Mouse (Mus musculus) left cerebral cortex, adult 2 months (tissue): Measurements from ENCODE around the gene Olfr1140. TPM values are rescaled to one million over a fixed set of nuclear protein-coding genes. Genes with fewer than 3 reads are reported as not detected.

Experiments used
- DNase-seq, 2 experiments: peaks; one replicate each; pipeline ENCODE4 v3.0.0; 2021 to 2022; ENCODE audit warnings: low spot score in 2 of 2, mixed read lengths in 1 of 2; ENCODE audit errors: extremely low spot score in 1 of 2
- H3K27ac ChIP-seq: fragments of 200-600 bp; 2 replicates; pipeline ENCODE4 v1.8.1; 2022
- H3K4me3 ChIP-seq: fragments of 200-600 bp; 2 replicates; pipeline ENCODE4 v1.8.1; 2022
- CTCF ChIP-seq: fragments of 200-600 bp; IDR thresholded peaks from 2 replicates; pipeline ENCODE4 v1.8.1; 2022; ENCODE audit warnings: antibody characterized with exemption, mild to moderate bottlenecking, moderate library complexity
- intact Hi-C: fragments of 180-260 bp; cut with DNase I; formaldehyde crosslinking; loops from one replicate; pipeline ENCODE4 v1.15.1; 2025
- long read RNA-seq, 2 experiments: library from polyadenylated mRNA; stranded (forward); transcript quantifications; one replicate each; pipeline ENCODE4 v2.0.0; 2021; ENCODE audit warnings: borderline mapping rate in 2 of 2
- total RNA-seq, 2 experiments: library from RNA; stranded (reverse); gene quantifications; 2 replicates each; pipeline ENCODE4 v1.2.3; 2021

Olfr1140 gene
- not detected for total RNA-seq
- long read RNA-seq, experiment 1: 0 reads
- long read RNA-seq, experiment 2: 0 reads

DNA sequence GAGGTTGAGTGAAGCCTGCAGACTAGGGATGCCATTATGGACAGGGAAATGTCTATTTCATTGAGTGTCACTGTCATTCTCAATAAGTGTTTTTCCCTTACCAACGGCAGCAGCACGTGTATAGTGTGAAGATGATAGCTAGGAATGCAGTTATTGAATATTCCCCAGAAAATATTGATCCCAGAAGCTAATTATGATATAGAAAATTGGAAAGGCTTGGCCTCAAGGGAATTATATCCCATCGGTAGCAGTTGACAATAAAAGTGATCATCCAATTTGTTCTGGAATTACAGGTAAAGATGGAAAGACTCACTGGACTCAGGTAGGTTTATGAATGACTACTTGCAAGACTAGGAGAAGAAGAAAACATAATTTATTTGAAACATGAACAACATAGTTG, at the start of gene Olfr1140:
Gene Olfr1140 (plus strand): TSS at position 301 of the 400 bp plus-strand sequence.
- H3K27ac ChIP-seq: no peak within 1 kb of the TSS
- TF ChIP-seq CTCF: no peak
- H3K4me3 ChIP-seq: no peak within 1 kb of the TSS
- no peak for DNase-seq
- intact Hi-C loops: no loop called here

DNA sequence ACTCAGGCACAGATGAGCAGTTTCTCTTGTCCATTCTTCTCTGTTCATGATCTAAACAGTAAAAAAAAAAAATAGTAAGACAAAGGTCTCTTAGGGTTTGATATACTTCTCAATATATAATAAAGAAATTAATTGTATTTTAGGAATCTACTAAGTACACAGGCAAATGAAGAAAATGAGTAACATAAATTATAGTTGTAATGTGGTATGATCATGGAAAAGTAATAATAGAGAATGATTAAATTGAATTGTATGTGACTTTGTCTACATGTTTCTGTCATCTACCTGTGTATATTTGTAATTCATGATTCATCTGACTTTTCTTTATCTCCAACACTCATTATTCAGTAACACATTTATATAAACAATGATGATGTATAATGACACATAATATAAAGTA, 49.7 kb upstream of the Olfr1140 start, which contains the start of gene Olfr1136:
Gene Olfr1136 (minus strand): TSS at position 101 of the 400 bp plus-strand sequence.
- no peak for DNase-seq
- no peak within 1 kb of the TSS for H3K27ac ChIP-seq
- intact Hi-C loops: no loop called here
- H3K4me3 ChIP-seq: no peak within 1 kb of the TSS
- TF ChIP-seq CTCF: no peak

DNA sequence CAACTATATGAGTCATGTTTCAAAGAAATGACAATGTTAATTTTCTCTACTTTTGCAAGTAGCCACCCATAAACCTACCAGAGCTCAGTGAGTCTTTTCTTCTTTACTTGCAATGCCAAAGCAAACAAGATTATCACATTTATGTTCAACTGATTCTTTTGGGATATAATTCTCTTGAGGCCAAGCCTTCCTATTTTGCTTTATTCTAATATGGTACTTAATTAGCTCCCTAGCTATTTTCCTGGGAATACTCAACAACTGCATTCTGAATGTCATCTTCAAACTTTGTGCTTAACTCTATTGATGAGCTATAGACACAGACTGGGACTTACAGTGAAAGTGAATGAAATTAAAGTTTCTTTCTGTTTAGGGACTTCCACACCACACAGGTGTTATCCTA, 30.5 kb upstream of the Olfr1140 start, which contains the start of gene Olfr1137:
Gene Olfr1137 (minus strand): TSS at position 101 of the 400 bp plus-strand sequence.
- H3K27ac ChIP-seq: no peak within 1 kb of the TSS

DNA sequence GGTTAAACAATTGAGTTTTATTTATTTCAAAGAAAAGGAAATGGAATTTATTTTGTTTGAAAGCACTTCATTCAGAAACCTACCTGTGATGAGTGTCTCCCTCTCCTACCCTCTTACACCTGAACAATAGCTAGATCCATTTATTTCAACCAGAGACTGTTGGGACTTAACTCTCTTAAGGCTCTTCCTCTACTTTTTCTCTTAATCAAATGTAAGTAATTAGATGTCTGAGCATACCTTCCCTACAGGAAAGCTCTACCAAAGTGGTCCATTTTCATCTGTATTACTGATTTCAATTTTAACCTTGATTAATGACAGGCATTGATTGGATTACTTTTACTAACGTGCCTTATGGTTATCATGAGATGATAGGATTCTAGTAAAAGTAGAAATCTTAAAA, 3.7 kb upstream of the Olfr1140 start, which contains the start of gene Olfr1138:
Gene Olfr1138 (minus strand): TSS at position 101 of the 400 bp plus-strand sequence.
- intact Hi-C loops: no loop called here
- Histone ChIP-seq H3K27ac (no peak within 1 kb of the TSS), H3K4me3 (no peak within 1 kb of the TSS)
- no peak for DNase-seq
- TF ChIP-seq CTCF: no peak

More for the DNA sequence above, 30.5 kb upstream of the Olfr1140 start, which contains the start of gene Olfr1137:
- DNase-seq: no peak
- TF ChIP-seq CTCF: no peak
- intact Hi-C loops: no loop called here
- H3K4me3 ChIP-seq: no peak within 1 kb of the TSS

DNA sequence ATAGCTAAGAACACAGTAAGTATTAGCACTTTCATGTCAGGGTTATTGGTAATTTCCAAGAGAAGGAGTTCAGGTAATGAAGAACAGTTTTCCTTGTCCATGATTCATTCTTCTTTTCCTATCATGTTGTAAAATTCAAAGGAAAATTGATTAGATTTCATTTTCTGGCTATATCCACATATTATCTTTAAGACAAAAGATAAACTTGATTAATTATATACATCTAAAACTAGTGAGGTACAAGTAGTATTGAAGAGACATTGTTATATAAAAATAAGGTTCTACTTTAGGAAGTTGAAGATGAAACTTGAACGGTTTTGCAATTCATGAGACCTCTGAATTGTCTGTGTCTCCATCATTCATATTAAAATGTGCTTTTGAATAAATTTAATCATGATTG, 10.3 kb downstream of the Olfr1140 start, which contains the start of gene Olfr1141:
Gene Olfr1141 (minus strand): TSS at position 101 of the 400 bp plus-strand sequence.
- no peak within 1 kb of the TSS for H3K4me3 ChIP-seq
- intact Hi-C loops: no loop called here
- H3K27ac ChIP-seq: no peak within 1 kb of the TSS
- no peak for TF ChIP-seq CTCF
- no peak for DNase-seq

DNA sequence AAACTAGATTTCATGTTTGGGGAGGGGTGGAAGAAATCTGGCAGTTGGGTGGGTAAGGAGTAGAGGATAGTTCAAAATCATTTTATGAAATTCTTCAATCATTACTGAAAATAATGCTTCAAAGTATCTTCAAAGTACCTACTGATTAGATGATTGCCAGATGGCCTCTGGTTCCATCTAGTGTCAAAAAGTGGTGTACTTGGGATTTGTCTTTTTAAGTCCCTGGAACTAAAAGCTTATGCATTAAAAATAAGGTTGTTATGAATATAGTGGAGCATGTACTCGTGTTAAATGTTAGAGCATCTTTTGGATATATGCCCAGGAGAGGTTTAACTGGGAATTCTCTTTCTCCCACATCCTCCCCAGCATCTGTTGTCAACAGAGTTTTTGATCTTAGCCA, 32.6 kb downstream of the Olfr1140 start:
- DNase-seq: no peak
- Histone ChIP-seq H3K27ac (no peak overlapping the region), H3K4me3 (no peak overlapping the region)
- intact Hi-C loops: loop anchor here (10.0 kb wide), 1 partner anchor 381 kb away; no protein-coding TSS in a partner anchor
- TF ChIP-seq CTCF: peak; percentile 48

DNA sequence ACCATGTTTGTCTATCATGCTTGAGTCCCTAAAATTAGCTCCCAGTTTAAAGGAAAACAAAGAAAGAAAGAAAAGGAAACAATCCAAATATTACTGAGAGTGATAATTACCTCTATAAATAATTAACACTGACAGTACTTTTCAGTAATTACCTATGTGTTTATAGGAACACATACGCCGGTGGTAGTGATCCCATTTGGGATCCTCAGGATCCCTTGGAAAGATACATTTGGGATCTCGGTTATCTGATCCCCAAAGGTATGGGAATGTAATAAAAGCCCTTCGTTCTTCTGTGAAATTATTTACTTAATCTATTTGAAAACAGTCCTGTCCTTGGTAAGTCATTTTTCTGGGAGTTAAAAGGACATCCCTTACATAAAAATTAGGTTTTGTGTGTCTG, 35.6 kb downstream of the Olfr1140 start, which contains the start of gene Olfr152:
Gene Olfr152 (plus strand): TSS at position 301 of the 400 bp plus-strand sequence.
- intact Hi-C loops: loop anchor here (10.0 kb wide), 1 partner anchor 384 kb away; no protein-coding TSS in a partner anchor
- no peak for TF ChIP-seq CTCF
- Histone ChIP-seq H3K4me3 (no peak within 1 kb of the TSS), H3K27ac (no peak within 1 kb of the TSS)
- DNase-seq: no peak

Other genes with a start within 250 kb of the Olfr1140 start
- not detected for gene Pramel7, start 246.7 kb upstream of the Olfr1140 start, total RNA-seq
- not detected for gene Pramel6, start 237.2 kb upstream of the Olfr1140 start, total RNA-seq
- under 1 TPM in 1 of 2 experiments, not detected in 1; 0.37 TPM for gene Olfr153, start 212.0 kb upstream of the Olfr1140 start, total RNA-seq
- gene Olfr1128, start 198.2 kb upstream of the Olfr1140 start, total RNA-seq: not detected
- not detected for gene Olfr1129, start 169.8 kb upstream of the Olfr1140 start, total RNA-seq
- not detected for gene Olfr1130, start 137.5 kb upstream of the Olfr1140 start, total RNA-seq
- gene Olfr1131, start 116.6 kb upstream of the Olfr1140 start, total RNA-seq: not detected
- gene Olfr1132, start 106.2 kb upstream of the Olfr1140 start, total RNA-seq: not detected
- gene Olfr1133, start 96.4 kb upstream of the Olfr1140 start, total RNA-seq: not detected
- not detected for gene Olfr1134, start 85.3 kb upstream of the Olfr1140 start, total RNA-seq
- gene Olfr1135, start 70.1 kb upstream of the Olfr1140 start, total RNA-seq: not detected
- not detected for gene Olfr1136, start 49.8 kb upstream of the Olfr1140 start, total RNA-seq
- not detected for gene Olfr1137, start 30.6 kb upstream of the Olfr1140 start, total RNA-seq
- gene Olfr1138, start 3.8 kb upstream of the Olfr1140 start, total RNA-seq: not detected
- gene Olfr1141, start 10.2 kb downstream of the Olfr1140 start, total RNA-seq: not detected
- not detected for gene Olfr152, start 35.7 kb downstream of the Olfr1140 start, total RNA-seq
- not detected for gene Olfr1143, start 56.8 kb downstream of the Olfr1140 start, total RNA-seq
- not detected for gene Olfr1145, start 66.1 kb downstream of the Olfr1140 start, total RNA-seq
- not detected for gene Olfr1148, start 86.8 kb downstream of the Olfr1140 start, total RNA-seq
- not detected for gene Olfr1150-ps1, start 100.2 kb downstream of the Olfr1140 start, total RNA-seq
- gene Olfr1151, start 112.1 kb downstream of the Olfr1140 start, total RNA-seq: not detected
- gene Olfr1152, start 122.7 kb downstream of the Olfr1140 start, total RNA-seq: not detected
- not detected for gene Olfr1153, start 151.2 kb downstream of the Olfr1140 start, total RNA-seq
- not detected for gene Olfr1154, start 161.4 kb downstream of the Olfr1140 start, total RNA-seq
- not detected for gene Olfr1155, start 201.4 kb downstream of the Olfr1140 start, total RNA-seq
- not detected for gene Olfr1156, start 209.3 kb downstream of the Olfr1140 start, total RNA-seq
- gene Olfr1157, start 224.5 kb downstream of the Olfr1140 start, total RNA-seq: not detected
- not detected for gene Olfr74, start 230.9 kb downstream of the Olfr1140 start, total RNA-seq
- gene Olfr1158, start 246.4 kb downstream of the Olfr1140 start, total RNA-seq: not detected